Mouse (Mus musculus) kidney, postnatal 10 days (tissue): Measurements from ENCODE around the gene Mrap2.

Experiments used
- DNase-seq: peaks from one replicate; pipeline ENCODE4 v3.0.0; 2021; ENCODE audit warnings: mixed read lengths

Mrap2 gene

DNA sequence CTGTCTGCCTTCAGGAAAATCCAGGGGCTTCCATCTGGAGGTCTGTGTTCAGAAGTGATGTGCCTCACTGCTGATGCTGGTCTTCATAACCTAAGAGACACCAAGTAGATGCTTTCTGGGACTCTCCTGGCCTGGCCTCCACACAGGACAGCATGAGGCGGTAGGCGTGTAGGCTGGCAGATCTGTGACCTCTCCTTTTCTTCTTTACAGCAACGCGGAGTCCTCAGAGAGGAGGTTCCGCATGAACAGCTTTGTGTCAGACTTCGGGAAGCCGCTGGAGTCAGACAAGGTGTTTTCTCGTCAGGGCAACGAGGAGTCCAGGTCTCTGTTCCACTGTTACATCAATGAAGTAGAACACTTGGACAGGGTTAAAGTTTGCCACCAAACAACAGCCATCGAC, 38.1 kb downstream of the Mrap2 start:
- DNase-seq, result no peak

DNA sequence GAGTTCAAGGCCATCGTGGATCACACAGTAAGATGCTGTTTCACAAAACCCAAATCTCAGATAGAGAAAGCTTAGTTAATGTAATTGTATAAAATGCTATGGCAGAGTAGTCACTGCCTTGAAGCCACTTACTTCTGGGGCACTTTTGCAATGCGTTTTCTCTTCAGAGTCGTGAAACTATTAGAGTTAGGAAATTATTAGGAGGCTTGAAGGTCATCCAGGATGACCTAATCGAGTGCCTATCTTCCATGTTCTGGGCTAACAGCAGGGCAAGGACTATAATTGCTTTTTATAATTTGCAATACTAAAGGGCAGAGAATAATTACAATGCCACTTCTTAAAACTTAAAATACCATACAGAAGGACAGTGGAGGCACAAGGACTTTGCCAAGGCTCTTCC, 43.2 kb downstream of the Mrap2 start:
- DNase-seq, result no peak

DNA sequence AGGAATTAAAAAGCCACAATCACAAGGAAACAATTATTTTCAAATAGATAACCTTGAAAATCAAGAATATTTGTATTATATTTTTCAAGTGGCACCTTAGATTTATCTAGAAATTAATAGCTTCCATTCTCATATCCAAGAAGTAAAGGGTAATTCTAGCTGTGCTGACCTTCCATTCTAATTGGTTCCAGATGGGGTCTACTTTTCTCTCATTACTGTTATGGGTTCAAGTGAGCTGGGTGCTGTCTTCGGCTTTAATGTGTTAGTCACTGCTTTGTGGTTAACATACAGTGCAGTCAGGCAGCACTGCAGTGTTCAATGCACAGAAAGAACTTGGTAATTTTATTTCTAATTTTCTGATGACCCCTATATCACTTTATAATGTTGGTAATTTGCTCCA, 49.6 kb downstream of the Mrap2 start:
- no peak for DNase-seq

GRCm38 (mm10) chr9:87197277-87197676, 53.2 kb downstream of the Mrap2 start:
- no peak for DNase-seq

DNA sequence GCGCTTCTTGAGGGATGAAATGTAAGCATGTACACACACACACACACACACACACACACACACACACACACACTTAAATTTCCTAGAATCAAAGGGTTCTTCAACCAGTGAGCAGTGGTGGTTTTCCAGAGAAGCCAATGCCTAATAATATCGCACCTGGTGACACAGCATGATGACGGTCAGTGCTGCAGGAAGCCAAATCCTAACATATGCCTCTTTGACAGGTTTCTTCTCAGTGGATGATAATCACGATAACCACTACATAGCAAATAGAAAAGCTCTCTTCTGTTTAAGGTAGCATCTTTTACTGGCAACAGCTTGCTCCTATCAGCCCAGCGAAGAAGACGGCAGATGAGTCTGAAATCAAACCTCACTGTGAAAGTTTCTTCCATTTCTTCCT, 53.9 kb downstream of the Mrap2 start:
- no peak for DNase-seq

DNA sequence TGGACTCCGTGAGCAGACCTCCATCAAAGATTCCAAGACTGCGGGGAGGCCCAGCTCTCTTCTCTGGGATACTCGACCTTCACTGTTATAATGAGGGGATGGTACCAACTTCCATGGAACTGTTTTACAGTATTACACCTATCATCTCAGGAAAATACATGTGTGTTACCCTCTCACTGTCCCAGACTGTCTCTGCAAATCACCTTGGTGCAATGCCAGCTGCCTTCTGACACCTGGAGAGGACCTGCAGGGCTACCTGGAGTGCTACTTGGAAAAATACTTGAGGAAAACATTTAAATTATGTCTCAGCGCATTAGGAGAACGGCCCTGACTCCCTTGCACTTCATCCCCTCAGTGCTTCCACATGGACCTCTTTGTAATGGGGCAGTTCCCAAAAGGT, 56.3 kb downstream of the Mrap2 start:
- no peak for DNase-seq

- no peak for DNase-seq
Observed at GRCm38 (mm10) chr9:87200919-87201318, 56.8 kb downstream of the Mrap2 start.

DNA sequence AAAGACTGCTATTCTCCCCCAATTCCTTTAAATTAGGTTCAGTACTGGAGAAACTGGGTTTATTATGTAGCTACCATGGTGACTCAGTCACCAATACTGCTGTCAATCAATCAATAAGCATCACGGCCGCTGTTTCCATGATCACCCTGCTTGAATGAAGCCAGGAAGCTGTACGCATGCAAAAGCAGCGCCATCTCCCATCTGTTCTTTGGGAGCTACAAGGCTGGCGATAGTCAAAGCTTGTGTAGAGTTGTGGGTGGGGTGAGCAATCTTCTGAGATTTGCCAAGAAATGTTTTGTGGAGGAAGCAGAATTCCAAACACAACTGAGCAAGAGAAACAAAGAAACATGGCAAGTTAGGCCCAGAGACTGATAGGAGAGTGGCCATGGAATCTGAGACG, 58.3 kb downstream of the Mrap2 start:
- DNase-seq, result no peak

DNA sequence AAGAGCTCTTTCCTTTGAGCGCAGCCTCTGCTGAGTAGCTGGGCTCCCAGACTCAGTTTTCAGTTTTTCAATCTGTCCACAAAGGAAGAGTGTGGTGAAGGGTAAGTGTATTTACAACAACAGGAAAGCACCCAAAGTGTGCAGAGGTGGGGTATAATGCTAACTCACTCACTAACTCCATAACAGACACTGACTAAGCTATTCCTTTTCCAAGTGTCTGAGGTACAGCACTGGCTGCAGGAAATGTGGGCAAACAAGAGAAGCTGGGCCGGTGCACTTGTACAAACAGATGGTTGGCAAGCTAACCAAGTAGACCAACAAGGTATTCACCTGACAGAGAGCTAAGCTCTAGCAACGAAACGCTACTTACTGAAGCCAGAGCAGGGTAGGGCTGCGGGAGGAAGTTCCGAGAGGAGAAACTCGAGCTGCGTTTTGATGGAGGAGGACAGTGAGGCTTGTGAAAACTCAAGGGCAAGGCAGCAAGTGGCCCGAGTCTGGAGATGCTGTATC, 66.8 kb downstream of the Mrap2 start:
- no peak for DNase-seq

DNA sequence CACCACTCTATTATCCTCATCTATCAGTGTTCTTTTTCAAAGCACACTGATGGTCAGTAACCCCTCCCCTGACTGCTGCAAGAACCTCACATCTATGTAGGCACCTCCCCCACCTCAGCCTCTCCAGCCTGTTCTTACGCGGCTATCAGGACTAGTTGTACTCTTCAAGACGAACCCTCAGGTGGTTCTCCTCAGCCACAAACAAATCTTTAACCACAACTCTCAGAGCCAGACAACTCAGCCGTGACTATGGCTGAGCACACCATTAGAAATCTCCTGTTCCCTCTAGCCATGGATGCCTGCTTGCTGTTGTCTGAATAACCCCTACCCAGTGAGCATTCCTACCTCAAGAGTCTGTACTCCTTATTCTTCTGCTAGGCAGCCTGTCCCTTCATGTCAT, 69.1 kb downstream of the Mrap2 start:
- DNase-seq, result no peak
